Mouse (Mus musculus) midbrain, embryonic 15.5 days (tissue): Measurements from ENCODE around the gene Pkn1. TPM values are rescaled to one million over a fixed set of nuclear protein-coding genes. Genes with fewer than 3 reads are reported as not detected.

Source experiments
- ATAC-seq: fragments of 200-750 bp; cut with Nextera tagmentation; replicated peaks from 2 replicates; pipeline ENCODE4 v1.8.0; 2017; ENCODE audit warnings: moderate TSS enrichment
- H3K27ac ChIP-seq: fragments of 300-500 bp; sonication (generic); 2 replicates; pipeline ENCODE4 v1.5.1; 2015; ENCODE audit warnings: mild to moderate bottlenecking, inconsistent platforms
- H3K27me3 ChIP-seq: fragments of 300-500 bp; sonication (generic); replicated peaks from 2 replicates; pipeline ENCODE4 v1.6.1; 2015; ENCODE audit warnings: inconsistent platforms
- H3K36me3 ChIP-seq: fragments of 300-500 bp; sonication (generic); replicated peaks from 2 replicates; pipeline ENCODE4 v1.6.1; 2015; ENCODE audit warnings: inconsistent platforms
- H3K4me1 ChIP-seq: fragments of 300-500 bp; sonication (generic); 2 replicates; pipeline ENCODE4 v1.6.1; 2015; ENCODE audit warnings: inconsistent platforms
- H3K4me2 ChIP-seq: fragments of 300-500 bp; sonication (generic); 2 replicates; pipeline ENCODE4 v1.6.1; 2015; ENCODE audit warnings: inconsistent platforms, mild to moderate bottlenecking, moderate library complexity
- H3K4me3 ChIP-seq: fragments of 300-500 bp; sonication (generic); 2 replicates; pipeline ENCODE4 v1.5.1; 2015; ENCODE audit warnings: mild to moderate bottlenecking, inconsistent platforms
- H3K9ac ChIP-seq: fragments of 300-500 bp; sonication (generic); 2 replicates; pipeline ENCODE4 v1.6.1; 2015; ENCODE audit warnings: mild to moderate bottlenecking, inconsistent platforms
- H3K9me3 ChIP-seq: fragments of 300-500 bp; sonication (generic); 2 replicates; pipeline ENCODE4 v1.6.1; 2016; ENCODE audit warnings: inconsistent platforms
- WGBS: fragments of 180-500 bp; shearing (Covaris S2); methylation state at CpG from one replicate; pipeline ENCODE4 v1.1.7; 2015; ENCODE audit warnings: mixed read lengths; 5-methylcytosine and 5-hydroxymethylcytosine counted together
- polyA plus RNA-seq: library from polyadenylated mRNA; unstranded; fragments of >200 nt; fragmentation: Nextera tagmentation; extraction: Ambion mirVana; gene quantifications from 2 replicates; pipeline ENCODE4 v1.2.1, GENCODE M21; 2015

Gene Pkn1
- polyA plus RNA-seq, 1 experiment from 2014 or later: 31.9 TPM

DNA sequence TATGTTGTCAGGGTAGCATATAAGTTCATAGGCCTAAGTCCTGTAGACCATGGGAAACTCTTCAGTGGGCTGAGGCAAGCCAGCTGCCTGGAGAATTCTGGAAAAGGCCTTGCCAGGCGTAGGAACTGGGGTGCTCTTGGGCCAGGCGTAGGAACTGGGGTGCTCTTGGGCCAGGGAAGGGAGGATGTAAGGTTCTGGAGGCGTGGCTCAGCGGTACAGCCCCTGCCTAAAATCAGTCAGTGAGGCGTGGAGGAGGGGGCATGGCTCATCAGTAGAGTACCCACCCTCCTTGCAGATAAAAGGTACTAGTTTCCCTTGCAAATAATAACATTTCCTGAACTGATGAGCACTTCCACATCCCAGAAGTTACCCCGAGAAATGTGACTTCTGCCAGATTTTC, 44.3 kb downstream of the Pkn1 start:
- Histone ChIP-seq H3K4me2 (no peak overlapping the region), H3K4me3 (no peak overlapping the region), H3K27ac (no peak overlapping the region), H3K27me3 (no peaks in the 10 kb centered on the region), H3K9ac (no peak overlapping the region), H3K36me3 (no peaks in the 10 kb centered on the region), H3K9me3 (no peaks in the 10 kb centered on the region), H3K4me1 (peaks cover 22% of the 10 kb centered on the region)
- no peak for ATAC-seq
- WGBS: 94% methylated on average over 6 of the region's 6 CpGs

DNA sequence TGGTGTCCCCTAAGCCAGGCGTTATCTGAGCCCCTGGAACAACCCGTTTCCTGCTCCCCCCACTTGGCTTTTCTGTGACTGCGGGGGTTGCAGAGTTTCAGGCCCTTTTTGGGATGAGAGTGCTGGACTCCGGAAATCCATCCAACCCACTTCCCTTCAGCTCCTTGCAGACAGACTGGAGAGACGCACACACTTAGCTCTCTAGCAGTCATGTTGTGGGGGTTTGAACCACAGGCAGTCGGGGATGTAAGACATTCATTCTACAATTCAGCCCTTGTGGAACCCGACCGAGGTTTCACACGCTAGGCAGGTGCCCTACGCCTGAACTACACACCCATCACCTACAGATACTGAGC, 45.3 kb downstream of the Pkn1 start:
- Histone ChIP-seq H3K4me2 (peak overlapping the region; percentile 93), H3K27me3 (no peaks in the 10 kb centered on the region), H3K9ac (peak overlapping the region; percentile 67), H3K36me3 (no peaks in the 10 kb centered on the region), H3K9me3 (no peaks in the 10 kb centered on the region), H3K4me3 (peak overlapping the region; percentile 77), H3K27ac (0 out of 2 replicates have a peak overlapping the region, but pooled peaks have one; percentile 10), H3K4me1 (peaks cover 22% of the 10 kb centered on the region)
- no peak for ATAC-seq
- 51% methylated on average over 10 of the region's 10 CpGs for WGBS

DNA sequence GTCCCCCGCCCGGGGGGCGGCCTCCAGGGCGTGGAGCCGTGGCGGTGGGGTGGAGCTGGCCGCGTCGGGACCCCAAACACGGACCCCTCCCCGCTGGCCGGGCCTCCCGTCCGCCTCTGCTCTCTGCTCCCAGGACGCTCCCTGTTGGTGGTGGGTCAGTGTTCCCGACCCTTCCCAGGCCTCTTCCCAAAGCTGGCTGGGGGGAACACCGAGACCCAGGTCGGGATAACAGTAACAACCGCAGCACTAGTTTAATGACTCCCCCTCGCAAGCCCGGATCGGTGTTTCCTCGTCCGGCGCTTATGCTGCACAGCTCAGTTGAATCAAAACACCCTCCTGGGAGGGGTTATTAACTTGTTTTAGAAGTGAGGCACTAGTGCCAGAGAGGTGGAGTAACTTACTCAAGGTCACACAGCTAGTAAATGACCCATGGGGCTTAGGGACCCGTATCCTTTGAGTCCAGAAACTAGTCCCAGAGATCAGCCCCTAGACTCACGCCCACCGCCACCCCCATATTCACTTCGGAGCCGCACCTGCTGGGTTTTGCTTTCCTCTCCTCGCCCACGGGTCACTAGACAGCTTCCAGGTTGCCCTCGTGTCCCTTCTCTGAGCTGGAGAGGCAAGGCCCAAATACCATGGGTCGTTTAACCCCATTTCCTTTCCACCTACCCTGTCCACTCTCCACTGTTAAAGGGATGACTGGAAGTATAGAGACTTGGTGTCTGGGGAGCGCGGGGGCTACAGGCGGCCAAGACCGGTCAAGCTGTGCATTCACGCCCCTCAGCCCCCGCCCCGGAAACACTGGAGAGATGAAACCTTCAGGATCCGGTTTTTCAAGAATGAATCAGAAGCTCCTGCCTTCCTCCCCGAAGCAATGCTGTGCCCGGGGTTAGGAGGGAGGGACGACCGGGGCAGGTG, 46.0 kb downstream of the Pkn1 start:
- 2% methylated on average over 46 of the region's 46 CpGs for WGBS

DNA sequence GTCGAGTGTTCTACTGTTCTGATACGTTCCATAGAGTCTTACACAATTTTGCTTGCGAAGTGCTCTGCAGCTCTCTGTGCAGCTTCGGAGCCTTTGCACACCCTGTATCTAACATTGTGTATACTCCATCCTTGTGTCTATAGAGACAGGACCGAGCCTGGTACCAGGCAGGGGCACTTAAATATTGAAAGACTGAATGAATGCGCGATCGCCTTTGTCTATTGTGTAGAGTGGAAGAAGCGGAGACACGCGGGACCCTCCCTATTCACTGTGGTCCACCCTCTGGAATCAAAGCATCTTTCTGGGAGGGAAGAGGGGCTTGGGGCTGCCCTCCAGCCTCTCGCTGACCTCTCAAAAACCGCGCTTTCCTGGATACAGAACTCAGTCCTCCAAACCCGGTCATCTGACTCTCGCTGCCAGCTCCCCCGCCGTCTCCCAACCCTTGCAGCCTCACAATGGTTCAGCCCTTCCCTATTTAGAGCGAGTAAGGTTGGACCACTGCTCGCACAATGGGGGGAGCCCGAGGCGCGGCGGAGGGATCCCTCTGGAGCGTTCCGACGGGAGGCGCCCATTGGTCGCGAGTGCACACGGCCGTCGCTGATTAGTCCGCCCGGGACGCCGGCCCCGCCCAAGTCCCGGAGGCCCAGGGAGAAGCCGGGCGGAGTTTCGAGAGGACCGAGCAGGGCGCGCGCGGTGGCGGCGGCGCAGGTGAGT, 46.8 kb downstream of the Pkn1 start, which contains the start of gene Gipc1:
Gene Gipc1, plus strand, starts transcription at position 648 of the 714 bp plus-strand sequence.
- H3K9ac ChIP-seq: peak within 1 kb of the TSS; percentile 67
- H3K4me1 ChIP-seq: peaks cover 22% of the 10 kb centered on the region
- H3K4me2 ChIP-seq: peak within 1 kb of the TSS; percentile 93
- peak within 1 kb of the TSS; percentile 92 for H3K27ac ChIP-seq
- no peaks in the 10 kb centered on the region for H3K36me3 ChIP-seq
- H3K4me3 ChIP-seq: peak within 1 kb of the TSS; percentile 77
- peak; percentile 98 for ATAC-seq
- no peaks in the 10 kb centered on the region for H3K27me3 ChIP-seq
- H3K9me3 ChIP-seq: no peaks in the 10 kb centered on the region
- 4% methylated on average over 50 of the region's 50 CpGs for WGBS

More for the DNA sequence above, 46.0 kb downstream of the Pkn1 start:
- peak; percentile 55 for ATAC-seq
- Histone ChIP-seq H3K27ac (peak overlapping the region; percentile 92), H3K4me3 (peak overlapping the region; percentile 77), H3K27me3 (no peaks in the 10 kb centered on the region), H3K36me3 (no peaks in the 10 kb centered on the region), H3K9ac (peak overlapping the region; percentile 67), H3K4me1 (peaks cover 22% of the 10 kb centered on the region), H3K9me3 (no peaks in the 10 kb centered on the region), H3K4me2 (peak overlapping the region; percentile 93)

DNA sequence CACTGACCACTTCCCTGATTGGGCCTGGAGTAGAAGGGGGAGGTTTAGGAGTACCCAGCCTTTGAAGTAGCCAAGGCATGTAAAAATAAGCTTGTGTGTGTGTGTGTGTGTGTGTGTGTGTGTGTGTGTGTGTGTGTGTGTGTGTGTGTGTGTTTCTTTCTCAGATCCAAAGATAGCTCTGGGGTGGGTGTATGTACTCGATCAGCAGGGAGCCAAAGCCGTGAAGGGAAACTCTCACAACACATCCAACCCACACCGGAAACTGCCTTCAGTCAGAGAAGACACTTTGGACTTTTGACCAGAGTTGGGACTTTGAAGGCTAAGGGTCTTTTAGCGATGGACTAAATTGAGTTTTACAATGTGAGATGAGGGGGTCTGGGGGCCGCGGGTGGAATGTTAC, 49.3 kb downstream of the Pkn1 start:
- Histone ChIP-seq H3K9me3 (no peaks in the 10 kb centered on the region), H3K4me2 (no peak overlapping the region), H3K27ac (no peak overlapping the region), H3K27me3 (no peaks in the 10 kb centered on the region), H3K9ac (no peak overlapping the region), H3K4me1 (peaks cover 20% of the 10 kb centered on the region), H3K36me3 (no peaks in the 10 kb centered on the region), H3K4me3 (no peak overlapping the region)
- WGBS: 95% methylated on average over 6 of the region's 6 CpGs
- no peak for ATAC-seq

DNA sequence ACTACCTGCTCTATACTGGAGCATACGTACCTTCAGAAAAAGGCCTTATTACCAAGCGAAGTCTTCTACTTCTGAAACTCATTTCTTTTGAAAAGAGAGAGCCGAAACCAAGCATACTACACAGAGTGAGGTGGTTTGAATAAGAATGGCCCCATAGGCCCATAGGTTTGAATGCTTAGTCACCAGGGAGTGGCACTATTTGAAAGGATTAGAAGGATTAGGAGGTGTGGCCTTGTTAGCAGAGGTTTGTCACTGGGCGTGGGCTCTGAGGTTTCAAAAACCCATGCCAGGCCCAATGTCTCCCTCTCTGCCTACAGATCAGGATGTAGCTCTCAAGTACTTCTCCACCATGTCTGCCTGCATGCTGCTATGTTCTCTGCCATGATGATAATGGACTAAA, 50.9 kb downstream of the Pkn1 start:
- no peak overlapping the region for H3K4me3 ChIP-seq
- H3K9me3 ChIP-seq: no peaks in the 10 kb centered on the region
- H3K27ac ChIP-seq: no peak overlapping the region
- 94% methylated on average over 4 of the region's 4 CpGs for whole genome bisulfite sequencing
- no peaks in the 10 kb centered on the region for H3K36me3 ChIP-seq
- no peak for ATAC-seq
- no peaks in the 10 kb centered on the region for H3K27me3 ChIP-seq
- H3K9ac ChIP-seq: no peak overlapping the region
- no peak overlapping the region for H3K4me2 ChIP-seq
- H3K4me1 ChIP-seq: peaks cover 6% of the 10 kb centered on the region

DNA sequence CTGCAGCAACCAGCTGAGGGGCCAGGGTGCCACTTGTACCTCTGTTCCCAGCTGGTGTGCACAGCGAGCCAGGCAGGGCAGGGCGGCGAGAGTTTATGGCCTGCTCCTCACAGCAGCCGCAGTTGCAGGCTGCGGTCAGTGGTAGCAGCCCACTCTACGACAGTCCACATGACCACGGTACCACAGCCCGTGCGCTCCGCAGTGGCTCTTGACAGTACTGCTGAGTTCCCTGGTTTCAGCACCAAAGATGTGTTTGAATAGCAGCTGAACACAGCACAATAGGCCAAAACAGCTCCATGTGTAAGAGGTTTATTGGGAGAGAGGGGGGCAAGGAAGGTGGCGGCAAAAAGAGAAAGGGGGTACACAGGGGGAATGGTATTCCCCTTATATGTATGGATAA, 51.5 kb downstream of the Pkn1 start:
- H3K9me3 ChIP-seq: no peaks in the 10 kb centered on the region
- 94% methylated on average over 11 of the region's 11 CpGs for WGBS
- no peak overlapping the region for H3K4me3 ChIP-seq
- no peaks in the 10 kb centered on the region for H3K36me3 ChIP-seq
- H3K4me2 ChIP-seq: no peak overlapping the region
- no peak overlapping the region for H3K27ac ChIP-seq
- H3K4me1 ChIP-seq: peaks cover 5% of the 10 kb centered on the region
- ATAC-seq: no peak
- H3K27me3 ChIP-seq: no peaks in the 10 kb centered on the region
- no peak overlapping the region for H3K9ac ChIP-seq

DNA sequence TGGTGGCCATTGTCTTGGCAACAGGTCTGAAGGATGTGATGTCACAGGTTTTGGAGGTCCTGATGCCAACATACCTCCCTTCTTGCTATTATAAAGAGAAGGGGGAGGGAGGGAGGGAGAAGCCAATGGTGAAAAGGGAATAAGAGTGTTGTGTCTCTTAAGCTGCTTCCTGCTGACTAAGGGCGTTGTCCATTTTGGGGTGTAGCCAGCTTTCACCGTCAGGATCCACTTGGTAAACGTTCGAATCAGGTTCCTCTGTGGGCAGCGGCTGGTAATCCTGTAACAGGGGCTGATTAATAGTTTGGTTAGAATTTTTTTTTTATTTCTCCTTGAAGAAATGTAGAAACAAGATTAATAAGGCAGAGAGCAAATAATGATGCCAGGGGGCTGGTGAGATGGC, 59.3 kb downstream of the Pkn1 start:
- 65% methylated on average over 5 of the region's 5 CpGs for WGBS
- ATAC-seq: no peak

DNA sequence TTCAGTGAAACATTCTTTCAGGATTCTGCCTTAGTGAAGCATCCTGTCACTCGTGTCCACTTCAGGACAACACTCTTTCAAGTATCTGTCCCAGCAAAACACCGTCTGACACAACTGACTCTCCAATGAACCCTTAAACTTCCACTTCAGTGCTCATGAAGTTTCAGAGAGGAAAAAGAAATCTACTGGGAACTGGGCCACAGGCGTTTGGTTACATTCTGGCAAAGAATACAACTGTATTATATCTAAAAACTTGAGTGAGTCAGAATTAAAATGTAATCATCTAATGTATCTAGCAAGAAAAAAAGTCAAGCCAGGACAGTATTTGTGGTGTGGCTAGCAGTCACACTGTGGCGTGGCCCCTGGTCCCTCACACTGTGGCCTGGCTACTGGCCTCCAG, 60.1 kb downstream of the Pkn1 start:
- H3K4me1 ChIP-seq: no peaks in the 10 kb centered on the region
- H3K27ac ChIP-seq: no peak overlapping the region
- H3K9me3 ChIP-seq: peaks cover 5% of the 10 kb centered on the region; the same call in 1 of the 2 replicates
- H3K9ac ChIP-seq: no peak overlapping the region
- no peaks in the 10 kb centered on the region for H3K27me3 ChIP-seq
- no peaks in the 10 kb centered on the region for H3K36me3 ChIP-seq
- H3K4me3 ChIP-seq: no peak overlapping the region
- 74% methylated on average over 4 of the region's 4 CpGs for WGBS
- ATAC-seq: no peak
- no peak overlapping the region for H3K4me2 ChIP-seq

More for the DNA sequence above, 59.3 kb downstream of the Pkn1 start:
- no peak overlapping the region for H3K4me2 ChIP-seq
- H3K9ac ChIP-seq: no peak overlapping the region
- H3K4me1 ChIP-seq: no peaks in the 10 kb centered on the region
- H3K9me3 ChIP-seq: peaks cover 5% of the 10 kb centered on the region; the same call in 1 of the 2 replicates
- no peaks in the 10 kb centered on the region for H3K27me3 ChIP-seq
- H3K4me3 ChIP-seq: no peak overlapping the region
- H3K27ac ChIP-seq: no peak overlapping the region
- no peaks in the 10 kb centered on the region for H3K36me3 ChIP-seq

DNA sequence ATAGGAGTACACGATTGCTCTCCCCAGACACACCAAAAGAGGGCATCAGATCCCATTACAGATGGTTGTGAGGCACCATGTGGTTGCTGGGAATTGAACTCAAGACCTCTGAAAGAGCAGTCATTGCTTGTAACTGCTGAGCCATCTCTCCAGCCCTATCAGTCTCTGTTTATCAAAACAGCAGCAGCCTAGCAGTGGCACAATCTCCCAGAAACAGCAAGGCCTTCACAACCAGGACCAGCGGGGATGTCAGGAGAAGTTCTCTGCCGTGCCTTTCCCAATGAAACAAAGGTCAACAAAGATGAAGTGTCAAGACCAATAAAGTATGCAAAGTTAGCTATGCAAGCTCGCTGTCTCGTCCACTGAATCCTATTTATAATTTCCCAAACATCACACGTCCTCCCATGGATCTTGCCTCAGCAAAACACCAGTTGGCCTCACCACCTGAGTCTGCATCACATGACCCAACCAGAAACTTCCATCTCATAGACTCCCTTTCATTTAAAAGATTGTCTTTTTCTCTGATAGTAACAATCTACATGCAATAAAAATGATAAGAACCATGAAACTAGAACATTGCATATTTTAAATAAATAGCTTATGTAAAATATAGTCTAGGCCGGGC, 66.8 kb downstream of the Pkn1 start:
- Histone ChIP-seq H3K4me1 (no peaks in the 10 kb centered on the region), H3K27me3 (no peaks in the 10 kb centered on the region), H3K27ac (no peak overlapping the region), H3K4me2 (no peak overlapping the region), H3K9me3 (peaks cover 5% of the 10 kb centered on the region; the same call in 1 of the 2 replicates), H3K4me3 (no peak overlapping the region), H3K9ac (no peak overlapping the region), H3K36me3 (no peaks in the 10 kb centered on the region)
- WGBS: 88% methylated on average over 7 of the region's 7 CpGs
- no peak for ATAC-seq

DNA sequence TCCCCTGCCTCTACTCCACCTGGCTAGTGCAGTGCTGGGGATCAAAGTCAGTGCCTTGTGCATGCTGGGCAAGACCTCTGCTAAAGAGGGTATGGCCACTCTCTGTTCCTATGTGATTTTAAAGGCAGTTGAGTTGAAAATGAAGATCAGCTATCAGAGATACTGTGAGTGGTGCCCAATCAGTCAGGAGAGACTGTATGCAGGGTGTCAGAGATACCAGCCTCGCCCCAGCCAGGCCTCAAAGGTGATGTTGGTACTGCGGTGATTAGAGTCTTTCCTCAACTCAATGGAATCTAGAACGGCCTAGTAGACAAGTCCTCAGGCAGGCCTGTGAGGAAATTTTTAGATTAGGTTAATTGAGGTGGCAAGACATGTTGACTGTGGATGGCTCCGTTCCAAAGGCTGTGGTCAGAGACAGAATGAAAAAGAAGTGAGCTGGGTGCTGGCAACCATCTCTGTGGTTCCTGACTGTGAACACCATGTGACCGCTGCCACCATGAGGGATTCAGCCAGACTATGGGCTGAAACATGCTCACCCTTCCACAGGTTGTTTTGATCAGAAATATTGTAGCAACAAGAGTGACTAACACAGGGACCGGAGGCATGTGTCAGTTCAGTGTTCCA, 73.2 kb downstream of the Pkn1 start:
- no peaks in the 10 kb centered on the region for H3K27me3 ChIP-seq
- 0 out of 2 replicates have a peak, but pooled peaks cover 7% of the 10 kb centered on the region for H3K4me1 ChIP-seq
- no peak overlapping the region for H3K27ac ChIP-seq
- H3K36me3 ChIP-seq: no peaks in the 10 kb centered on the region
- no peak overlapping the region for H3K4me3 ChIP-seq
- WGBS: 92% methylated on average over 6 of the region's 6 CpGs
- H3K4me2 ChIP-seq: no peak overlapping the region
- H3K9me3 ChIP-seq: no peaks in the 10 kb centered on the region
- no peak overlapping the region for H3K9ac ChIP-seq
- ATAC-seq: no peak

DNA sequence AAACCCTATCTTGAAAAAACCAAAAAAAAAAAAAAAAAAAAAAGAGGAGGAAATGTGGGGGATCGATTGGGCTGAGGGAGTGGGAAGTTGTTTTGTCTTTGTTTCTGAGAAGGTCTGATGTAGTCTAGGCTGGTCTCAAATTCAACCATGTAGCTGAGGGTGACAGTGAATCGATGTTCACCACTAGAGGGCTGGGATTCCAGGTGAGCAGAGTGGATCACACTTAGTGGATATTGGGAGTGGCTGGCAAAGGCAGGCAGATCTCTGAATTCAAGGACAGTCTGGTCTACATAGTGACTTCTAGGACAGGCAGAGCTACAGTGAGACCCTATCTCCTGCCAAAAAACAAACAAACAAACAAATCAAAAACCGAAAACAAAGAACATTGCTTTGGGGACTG, 74.2 kb downstream of the Pkn1 start:
- no peak for ATAC-seq
- Histone ChIP-seq H3K9me3 (no peaks in the 10 kb centered on the region), H3K4me3 (no peak overlapping the region), H3K9ac (no peak overlapping the region), H3K4me2 (no peak overlapping the region), H3K4me1 (0 out of 2 replicates have a peak, but pooled peaks cover 7% of the 10 kb centered on the region), H3K27me3 (no peaks in the 10 kb centered on the region), H3K36me3 (no peaks in the 10 kb centered on the region), H3K27ac (no peak overlapping the region)
- 42% methylated on average over 3 of the region's 3 CpGs for WGBS
